Mouse (Mus musculus): Measurements from ENCODE around the gene Lin9.

The Lin9 gene

DNA sequence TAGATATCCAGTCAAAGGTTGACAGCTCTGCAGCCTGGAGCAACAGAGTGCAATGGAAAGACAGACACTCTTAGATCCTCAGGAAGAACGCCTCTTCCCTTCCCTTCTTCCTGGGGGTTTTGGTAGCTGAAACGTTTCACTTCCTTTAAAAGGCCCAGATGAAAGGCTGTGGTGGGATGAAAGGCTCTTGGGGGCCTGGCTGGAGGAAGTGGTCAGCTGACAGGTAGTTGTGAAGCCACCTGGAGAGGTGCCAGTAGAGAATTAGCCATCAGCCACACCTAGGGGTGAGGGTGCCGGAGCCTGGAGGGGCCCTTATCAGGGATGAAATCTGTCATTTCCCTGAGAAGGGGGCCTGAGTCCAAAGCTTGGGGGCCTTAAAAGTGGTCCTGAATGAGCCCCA is 66.4 kb downstream of the Lin9 start:
- DNase-seq (ENCODE audit: low read depth), result no peak

DNA sequence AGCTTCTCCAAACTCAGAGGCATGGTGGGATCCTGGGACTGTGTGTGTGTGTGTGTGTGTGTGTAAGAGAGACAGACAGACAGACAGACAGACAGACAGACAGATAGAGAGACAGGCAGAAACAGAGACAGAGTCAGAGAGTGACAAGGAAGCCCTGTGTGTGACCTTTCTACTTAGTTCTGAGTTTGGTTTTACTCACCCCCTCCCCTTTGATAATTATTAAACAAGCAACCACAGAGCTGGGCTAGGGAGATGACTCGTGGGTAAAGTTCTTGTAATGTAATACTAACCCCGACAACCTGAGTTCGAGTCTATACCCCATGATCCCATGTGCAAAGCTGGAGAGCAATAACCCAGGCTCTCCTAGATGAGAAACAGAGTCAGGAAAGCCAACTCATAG is 66.9 kb downstream of the Lin9 start:
- no peak for DNase-seq (ENCODE audit: low read depth)

DNA sequence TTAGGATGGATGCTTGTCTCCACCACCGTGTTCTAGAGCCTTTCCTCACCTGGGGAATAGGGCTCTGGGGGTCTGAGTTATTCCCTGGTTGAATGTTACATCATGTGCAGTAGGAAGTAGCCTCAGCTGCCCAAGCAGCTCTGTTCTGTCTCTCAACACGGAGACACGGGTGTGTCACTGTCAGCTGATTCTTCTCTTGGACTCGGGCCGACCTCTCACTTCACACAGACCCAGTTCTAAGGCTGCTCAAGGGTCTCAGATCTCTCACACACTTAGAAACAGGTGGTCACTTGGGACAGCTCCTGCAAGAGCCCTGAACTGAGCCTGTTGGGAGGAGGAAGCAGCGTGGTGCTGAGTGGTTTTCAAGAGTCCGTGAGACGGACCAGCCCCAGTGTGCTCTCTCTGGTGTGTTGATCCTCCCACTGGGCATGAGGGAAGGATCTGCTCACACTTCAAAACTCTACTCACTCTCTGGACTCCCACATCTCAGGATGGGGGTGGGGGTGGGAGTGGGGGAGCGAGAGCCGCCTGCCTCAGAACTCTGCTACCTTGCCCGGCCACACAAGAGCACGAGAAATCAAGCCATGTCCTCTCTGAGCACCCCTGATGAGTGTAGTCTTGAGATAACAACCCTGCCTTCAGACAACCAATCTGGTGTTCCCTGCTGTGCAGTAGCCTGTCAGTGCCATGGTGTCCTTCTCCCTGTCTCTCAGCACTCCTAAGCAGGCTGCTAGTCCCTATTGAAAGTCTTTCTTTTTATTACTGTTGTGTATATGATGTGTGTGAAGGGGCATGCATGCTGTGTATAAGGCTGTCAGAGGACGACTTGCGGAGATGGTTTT is 68.2 kb downstream of the Lin9 start:
- DNase-seq (ENCODE audit: low read depth), result no peak

DNA sequence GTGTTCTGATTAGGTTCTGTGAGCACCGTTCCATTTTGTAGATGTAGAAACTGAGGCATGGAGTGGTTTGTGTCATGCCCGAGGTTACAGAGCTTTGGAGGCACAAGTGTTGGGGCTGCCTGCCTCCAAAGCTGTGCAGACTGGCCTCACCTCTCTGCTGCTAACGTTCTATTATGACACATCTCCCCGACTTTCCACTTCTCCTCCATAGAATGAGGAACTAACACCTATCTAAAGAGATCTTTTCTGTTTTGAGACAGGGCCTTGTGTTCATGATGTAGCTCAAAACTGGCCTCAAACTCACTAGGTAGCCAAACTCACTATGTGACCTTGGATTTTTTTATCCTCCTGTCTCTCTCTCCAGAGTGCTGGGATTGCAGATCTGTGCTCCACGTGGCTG is 77.8 kb downstream of the Lin9 start:
- no peak for DNase-seq (ENCODE audit: low read depth)

DNA sequence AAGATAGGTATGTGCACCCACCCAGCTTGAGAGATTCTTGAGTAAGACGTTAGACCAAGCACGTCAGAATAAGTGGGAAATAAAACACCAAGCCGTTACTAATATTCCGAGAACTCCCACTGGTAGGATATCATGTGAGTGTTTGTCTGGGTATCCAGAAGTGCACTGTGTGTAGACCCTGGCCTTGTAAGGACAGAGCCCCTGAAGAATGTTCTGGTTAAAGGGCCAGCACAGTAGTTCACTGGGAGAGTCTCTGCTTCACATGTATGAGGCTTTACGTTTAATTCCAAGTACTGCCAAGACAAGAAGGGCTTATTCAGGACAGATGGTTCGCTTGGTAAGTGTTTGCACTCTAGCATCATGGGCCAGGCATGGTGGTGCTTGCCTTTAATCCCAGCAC is 78.5 kb downstream of the Lin9 start:
- no peak for DNase-seq (ENCODE audit: low read depth)

DNA sequence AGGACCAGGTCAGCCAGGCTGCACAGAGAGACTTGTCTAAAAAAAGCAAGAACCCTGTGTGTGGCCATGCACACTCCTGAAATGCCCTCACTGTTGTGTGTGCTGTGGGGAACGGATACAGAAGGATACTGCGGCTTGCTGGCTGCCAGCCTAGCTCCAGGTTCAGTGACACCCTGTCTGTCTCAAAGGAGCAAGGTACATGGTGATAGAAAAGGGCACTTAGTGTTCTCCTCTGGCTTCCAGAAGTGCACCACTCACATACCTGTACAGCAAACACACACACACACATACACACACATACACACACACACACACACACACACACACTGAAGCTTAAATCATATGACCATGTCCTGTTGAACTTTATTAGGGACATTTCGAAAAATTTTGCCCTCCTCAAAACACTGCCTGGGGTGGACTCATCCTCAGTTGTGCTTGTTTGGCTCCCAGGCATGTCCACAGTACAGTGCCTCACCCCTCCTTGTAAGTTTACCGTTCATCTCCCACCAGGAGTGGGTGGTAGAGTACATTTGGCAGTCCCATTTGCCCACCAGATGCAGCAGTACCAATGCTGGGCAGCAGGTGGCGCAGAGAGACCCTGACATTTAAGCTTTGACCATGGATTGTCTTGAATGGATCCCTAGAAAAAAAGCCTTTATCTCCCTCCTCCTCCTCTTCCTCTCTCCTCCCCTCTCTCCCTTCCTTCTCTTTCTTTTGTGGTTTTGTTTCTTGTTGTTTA is 79.2 kb downstream of the Lin9 start:
- DNase-seq (ENCODE audit: low read depth), result peak; percentile 90

DNA sequence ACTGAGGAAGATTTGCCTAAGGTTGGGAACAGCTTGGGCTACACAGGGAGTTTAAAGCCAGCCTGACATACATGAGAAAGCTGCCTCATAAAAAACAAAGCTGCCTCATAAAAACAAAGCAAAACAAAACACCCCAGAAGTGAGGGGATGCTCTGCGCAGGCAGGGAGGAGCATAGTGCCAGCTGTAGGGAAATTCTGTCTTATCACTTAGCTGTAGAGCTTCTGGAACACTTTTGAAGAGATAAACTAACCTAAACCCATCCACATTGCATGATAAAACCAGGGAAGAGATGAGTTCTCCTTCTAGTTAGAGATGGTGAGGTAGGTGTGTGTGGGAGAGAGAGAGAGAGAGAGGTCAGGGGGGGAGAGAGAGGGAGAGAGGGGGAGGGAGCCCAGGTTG is 81.7 kb downstream of the Lin9 start:
- no peak for DNase-seq (ENCODE audit: low read depth)

DNA sequence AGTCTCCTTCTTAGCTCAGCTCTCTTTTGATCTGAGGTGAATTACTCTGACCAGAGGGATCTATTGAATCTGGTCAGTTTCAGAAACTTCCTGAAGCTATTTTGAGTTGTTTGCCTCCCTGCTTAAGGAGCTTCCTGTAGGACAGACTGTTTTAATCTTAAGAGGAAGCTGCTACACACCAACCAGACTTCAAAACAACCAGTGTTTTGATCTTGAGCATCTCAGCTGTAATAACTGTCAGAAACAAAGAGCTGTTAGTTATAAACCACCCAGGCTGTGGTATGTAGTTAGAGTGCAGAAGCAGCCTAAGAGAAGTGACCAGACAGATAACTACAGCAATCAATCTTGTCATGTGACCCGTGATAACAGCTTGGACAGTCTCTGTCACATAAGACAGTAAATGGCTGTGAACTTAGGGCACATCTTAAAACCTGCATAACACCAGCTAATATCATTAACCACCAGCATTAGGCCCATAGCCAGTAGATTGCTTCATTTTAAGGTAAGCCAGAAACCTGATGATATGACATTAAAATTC is 82.8 kb downstream of the Lin9 start:
- DNase-seq (ENCODE audit: low read depth), result peak; percentile 60

DNA sequence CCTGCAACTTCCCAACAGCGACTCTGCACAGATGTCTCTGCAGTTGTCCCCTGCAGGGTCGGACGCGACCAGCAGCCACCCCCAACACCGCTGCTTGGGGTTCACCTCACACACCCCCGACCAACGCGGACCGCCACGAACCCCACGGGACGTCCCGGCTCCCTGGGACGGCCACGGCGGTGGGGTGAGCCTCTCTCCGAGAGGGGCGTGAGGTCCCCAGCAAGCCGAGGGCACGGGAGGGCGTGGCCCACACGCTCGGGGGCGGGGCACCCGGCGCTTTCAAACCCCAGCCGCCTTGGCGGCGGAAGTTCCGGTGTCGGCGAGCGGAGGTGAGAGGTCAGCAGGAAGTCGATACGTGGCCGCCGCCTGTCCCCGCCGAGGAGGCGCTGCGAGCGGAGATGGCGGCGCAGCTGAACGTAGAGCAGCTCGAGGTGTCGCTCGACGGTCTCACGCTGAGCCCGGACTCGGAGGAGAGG is 84.8 kb downstream of the Lin9 start, which contains the start of gene Acbd3:
Gene Acbd3 (plus strand): TSS at position 340 of the 476 bp plus-strand sequence.
- peak; percentile 91 for DNase-seq (ENCODE audit: low read depth)

DNA sequence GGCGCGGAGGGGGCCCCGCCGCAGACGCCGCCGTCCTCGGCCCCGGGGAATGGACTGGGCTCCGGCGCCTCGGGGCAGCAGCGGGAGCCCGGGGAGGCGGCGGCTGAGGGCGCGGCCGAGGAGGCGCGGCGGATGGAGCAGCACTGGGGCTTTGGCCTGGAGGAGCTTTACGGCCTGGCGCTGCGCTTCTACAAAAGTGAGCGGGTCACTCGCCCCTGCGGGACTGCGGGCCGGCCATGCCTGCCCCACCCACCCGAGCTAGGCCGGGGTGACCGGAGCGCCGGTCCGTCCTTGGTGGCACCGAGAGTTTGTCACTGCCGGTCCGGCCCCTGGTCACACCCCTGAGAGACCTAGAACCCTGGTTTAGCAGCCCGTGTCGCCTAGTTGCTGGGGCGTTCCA is 85.2 kb downstream of the Lin9 start:
- DNase-seq (ENCODE audit: low read depth), result no peak

DNA sequence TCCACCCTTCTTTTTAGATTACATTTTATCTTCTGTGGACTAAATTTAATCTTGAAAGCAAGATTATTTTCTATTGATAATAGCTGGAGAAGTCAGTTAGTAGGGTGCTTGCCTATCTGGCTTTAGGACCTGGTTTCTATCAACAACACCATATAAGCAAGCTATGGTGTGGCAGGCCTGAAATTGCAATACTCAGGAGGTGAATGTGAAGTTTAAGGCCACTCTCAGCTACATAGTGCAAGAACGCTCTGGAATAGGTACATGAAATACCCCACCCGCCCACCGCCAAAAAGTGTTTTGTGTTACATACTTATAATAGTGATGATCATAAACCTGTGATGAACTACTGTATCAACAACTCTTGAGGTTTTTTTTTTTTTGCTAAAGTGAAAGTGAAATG is 88.3 kb downstream of the Lin9 start:
- peak; percentile 22 for DNase-seq (ENCODE audit: low read depth)

Data from naive thymus-derived CD4-positive, alpha-beta T cell, adult 2 months (primary cell).